In the genomic region with DNA sequence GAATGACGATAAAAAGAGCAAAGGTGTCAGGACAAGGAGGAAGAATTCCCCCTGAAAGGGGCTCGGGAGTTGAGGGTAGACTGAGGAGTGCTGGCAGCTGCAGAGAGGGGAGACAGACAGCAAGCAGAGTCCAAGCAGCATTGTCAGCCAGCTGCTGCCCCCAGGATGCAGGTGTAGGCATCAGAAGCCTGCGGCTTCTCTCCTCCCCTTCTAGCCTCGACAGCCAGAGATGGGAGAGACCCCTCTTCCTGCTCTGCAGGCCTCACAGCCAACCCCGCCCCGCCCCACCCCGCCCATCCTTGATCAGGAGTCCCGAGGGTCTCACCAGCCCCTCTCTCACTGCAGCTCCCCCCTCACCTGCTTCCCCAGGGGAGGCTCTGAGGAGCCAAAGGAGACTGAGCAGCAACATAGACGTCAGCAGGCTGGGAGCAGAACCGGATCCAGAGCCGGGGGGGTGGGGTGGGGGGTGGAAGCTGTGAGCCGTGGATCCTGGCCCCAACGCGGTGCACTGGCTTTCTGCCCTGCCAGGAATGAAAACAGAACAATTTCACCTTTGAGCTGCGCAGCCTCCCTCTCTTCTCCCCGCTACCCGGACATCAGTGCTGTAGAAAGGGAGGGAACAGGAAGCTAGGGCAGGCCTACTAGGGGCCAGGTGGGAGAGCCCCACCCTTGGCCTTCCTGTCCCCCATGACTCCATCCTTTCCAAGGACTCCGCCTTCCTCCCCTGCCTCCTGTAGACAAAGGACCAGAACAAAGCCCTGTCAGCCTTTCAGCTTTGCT, we compare ENCODE assay signal across 7 mouse cellular contexts. TPM values are rescaled to one million over a fixed set of nuclear protein-coding genes. Genes with fewer than 3 reads are reported as not detected.
DNase-seq lines count a peak whose midpoint lies in the region; ATAC-seq and TF ChIP-seq lines count a peak whose summit lies in the region.

No protein-coding gene starts in this region.

- no peak for DNase-seq in ES-E14 (ENCODE audit: low read depth, low spot score)
- DNase-seq in embryonic facial prominence, embryonic 10.5 days (ENCODE audit: low spot score): no peak
- DNase-seq in hindbrain, embryonic 14.5 days (ENCODE audit: low spot score): no peak
- no peak for DNase-seq in retina, postnatal 1 day
- DNase-seq in right cerebral cortex, postnatal 25 days: no peak
- no peak for DNase-seq in cerebellum, adult 9-11 months

- no peaks in the 10 kb centered on the region for H3K27me3 ChIP-seq in embryonic facial prominence, embryonic 10.5 days (replicated peaks; ENCODE audit: low read depth, poor library complexity, severe bottlenecking)
- no peaks in the 10 kb centered on the region for H3K27me3 ChIP-seq in hindbrain, embryonic 14.5 days (ENCODE audit: control insufficient read depth, insufficient read depth, low read length)
- H3K27me3 ChIP-seq in neural tube, embryonic 12.5 days (replicated peaks): no peaks in the 10 kb centered on the region

- peak overlapping the region; percentile 40; the same call in 1 of the 2 replicates for H3K27ac ChIP-seq in ES-E14 (ENCODE audit: insufficient read depth, low read depth, low read length, poor library complexity, severe bottlenecking)
- peak overlapping the region; percentile 12; the same call in 1 of the 2 replicates for H3K27ac ChIP-seq in embryonic facial prominence, embryonic 10.5 days (replicated peaks)
- no peak overlapping the region for H3K27ac ChIP-seq in hindbrain, embryonic 14.5 days
- no peak overlapping the region for H3K27ac ChIP-seq in neural tube, embryonic 12.5 days

- peak overlapping the region; percentile 17; the same call in 1 of the 2 replicates for H3K9ac ChIP-seq in ES-E14 (ENCODE audit: insufficient read depth, low read depth, low read length, poor library complexity, severe bottlenecking)
- no peak overlapping the region for H3K9ac ChIP-seq in hindbrain, embryonic 14.5 days
- H3K9ac ChIP-seq in neural tube, embryonic 12.5 days: no peak overlapping the region

- WGBS in embryonic facial prominence, embryonic 10.5 days: 46% methylated on average over 18 of the region's 18 CpGs
- 33% methylated on average over 15 of the region's 18 CpGs for WGBS in hindbrain, embryonic 14.5 days
- 45% methylated on average over 17 of the region's 18 CpGs for WGBS in neural tube, embryonic 12.5 days

- no peaks in the 10 kb centered on the region; a peak in 1 of 4 replicates for H3K4me1 ChIP-seq in ES-E14 (ENCODE audit: control insufficient read depth in 2 of 2, insufficient read depth in 2 of 2, low read length in 2 of 2, poor library complexity in 1 of 2)
- peaks cover 9% of the 10 kb centered on the region for H3K4me1 ChIP-seq in embryonic facial prominence, embryonic 10.5 days
- peaks cover 6% of the 10 kb centered on the region; the same call in 1 of the 2 replicates for H3K4me1 ChIP-seq in hindbrain, embryonic 14.5 days (replicated peaks; ENCODE audit: control insufficient read depth, insufficient read depth, low read length)
- peaks cover 5% of the 10 kb centered on the region; the same call in 1 of the 2 replicates for H3K4me1 ChIP-seq in neural tube, embryonic 12.5 days

- H3K4me3 ChIP-seq in ES-E14 (ENCODE audit: insufficient read depth in 1 of 2, low read depth in 1 of 2, low read length in 2 of 2, poor library complexity in 1 of 2, severe bottlenecking in 1 of 2): peak overlapping the region; percentile 27 to 44
- H3K4me3 ChIP-seq in embryonic facial prominence, embryonic 10.5 days: peak overlapping the region; percentile 30; the same call in 1 of the 2 replicates
- no peak overlapping the region for H3K4me3 ChIP-seq in hindbrain, embryonic 14.5 days (replicated peaks; ENCODE audit: low read length)
- H3K4me3 ChIP-seq in neural tube, embryonic 12.5 days: no peak overlapping the region

- H3K36me3 ChIP-seq in ES-E14 (ENCODE audit: control insufficient read depth, insufficient read depth, low read length, poor library complexity, severe bottlenecking): no peaks in the 10 kb centered on the region
- no peaks in the 10 kb centered on the region for H3K36me3 ChIP-seq in embryonic facial prominence, embryonic 10.5 days (replicated peaks)
- no peaks in the 10 kb centered on the region for H3K36me3 ChIP-seq in hindbrain, embryonic 14.5 days (replicated peaks; ENCODE audit: control insufficient read depth, insufficient read depth)
- no peaks in the 10 kb centered on the region for H3K36me3 ChIP-seq in neural tube, embryonic 12.5 days

- no peak for ATAC-seq in hindbrain, embryonic 14.5 days (ENCODE audit: low FRiP score)
- no peak for ATAC-seq in neural tube, embryonic 12.5 days (ENCODE audit: low FRiP score, low read depth)

- no peaks in the 10 kb centered on the region for H3K9me3 ChIP-seq in ES-E14 (ENCODE audit: control insufficient read depth, insufficient read depth, low read depth, low read length)
- peaks cover 6% of the 10 kb centered on the region; the same call in 1 of the 2 replicates for H3K9me3 ChIP-seq in embryonic facial prominence, embryonic 10.5 days
- H3K9me3 ChIP-seq in hindbrain, embryonic 14.5 days (ENCODE audit: control insufficient read depth, low read length): no peaks in the 10 kb centered on the region
- 0 out of 2 replicates have a peak, but pooled peaks cover 4% of the 10 kb centered on the region for H3K9me3 ChIP-seq in neural tube, embryonic 12.5 days

- in situ Hi-C loops in ES-E14 (cut with MboI; ENCODE audit: low sequenced_read_pairs in 2 of 2, unreplicated experiment in 2 of 2): no loop called here

- H3K4me2 ChIP-seq in hindbrain, embryonic 14.5 days (replicated peaks): peak overlapping the region; percentile 15; the same call in 1 of the 2 replicates
- H3K4me2 ChIP-seq in neural tube, embryonic 12.5 days (replicated peaks): peak overlapping the region; percentile 14; the same call in 1 of the 2 replicates

TF ChIP-seq in ES-E14, 5 proteins besides CTCF, POLR2A, EP300 and RAD21:
- TF ChIP-seq CHD2 (IDR thresholded peaks at IDR 0.05; ENCODE audit: low read depth, low read length) (no peak), ZC3H11A (IDR thresholded peaks at IDR 0.05; ENCODE audit: borderline replicate concordance, low read depth, low read length) (no peak), HCFC1 (IDR thresholded peaks at IDR 0.05; ENCODE audit: borderline replicate concordance, insufficient read depth, low read length) (no peak), MAFK (IDR thresholded peaks at IDR 0.05; ENCODE audit: insufficient read depth, low read depth, low read length) (no peak), ZNF384 (IDR thresholded peaks at IDR 0.05; ENCODE audit: low read depth, low read length) (no peak)

RNA-seq across cellular contexts. Expression of a gene that starts 19.0 kb away (rescaled TPM):
- 0.31 TPM in 1 of 2 replicates, not detected in the other for total RNA-seq in ES-E14 (2012; rRNA removed)
- polyA plus RNA-seq in embryonic facial prominence, embryonic 10.5 days (2016; fragmentation: Nextera tagmentation; extraction: Ambion mirVana): 3.8 and 4.5 TPM in 2 replicates
- polyA plus RNA-seq in hindbrain, embryonic 14.5 days (2014; fragmentation: Nextera tagmentation; extraction: Ambion mirVana): 56.7 and 68.4 TPM in 2 replicates
- polyA plus RNA-seq in neural tube, embryonic 12.5 days (2016; fragmentation: Nextera tagmentation; extraction: Ambion mirVana): 20.6 and 23.5 TPM in 2 replicates

RNA-seq across cellular contexts. Expression of a gene that starts 26.1 kb away (rescaled TPM):
- total RNA-seq in ES-E14 (2012; rRNA removed): 3.6 and 6.3 TPM in 2 replicates
- polyA plus RNA-seq in embryonic facial prominence, embryonic 10.5 days (2016; fragmentation: Nextera tagmentation; extraction: Ambion mirVana): 7.8 and 8.3 TPM in 2 replicates
- 22.3 and 22.6 TPM in 2 replicates for polyA plus RNA-seq in hindbrain, embryonic 14.5 days (2014; fragmentation: Nextera tagmentation; extraction: Ambion mirVana)
- 11.4 and 11.6 TPM in 2 replicates for polyA plus RNA-seq in neural tube, embryonic 12.5 days (2016; fragmentation: Nextera tagmentation; extraction: Ambion mirVana)

RNA-seq across cellular contexts. Expression of a gene that starts 39.2 kb away (rescaled TPM):
- total RNA-seq in ES-E14 (2012; rRNA removed): 350 and 528 TPM in 2 replicates
- polyA plus RNA-seq in embryonic facial prominence, embryonic 10.5 days (2016; fragmentation: Nextera tagmentation; extraction: Ambion mirVana): 191 and 214 TPM in 2 replicates
- polyA plus RNA-seq in hindbrain, embryonic 14.5 days (2014; fragmentation: Nextera tagmentation; extraction: Ambion mirVana): 75.0 and 81.0 TPM in 2 replicates
- polyA plus RNA-seq in neural tube, embryonic 12.5 days (2016; fragmentation: Nextera tagmentation; extraction: Ambion mirVana): 155 and 167 TPM in 2 replicates

RNA-seq across cellular contexts. Expression of a gene that starts 45.9 kb away (rescaled TPM):
- total RNA-seq in ES-E14 (2012; rRNA removed): 22.7 and 24.2 TPM in 2 replicates
- 73.1 and 76.2 TPM in 2 replicates for polyA plus RNA-seq in embryonic facial prominence, embryonic 10.5 days (2016; fragmentation: Nextera tagmentation; extraction: Ambion mirVana)
- 11.1 and 12.2 TPM in 2 replicates for polyA plus RNA-seq in hindbrain, embryonic 14.5 days (2014; fragmentation: Nextera tagmentation; extraction: Ambion mirVana)
- 31.7 and 36.2 TPM in 2 replicates for polyA plus RNA-seq in neural tube, embryonic 12.5 days (2016; fragmentation: Nextera tagmentation; extraction: Ambion mirVana)

RNA-seq across cellular contexts. Expression of a gene that starts 56.1 kb away (rescaled TPM):
- total RNA-seq in ES-E14 (2012; rRNA removed): 0.26 and 0.36 TPM in 2 replicates
- not detected in 2 replicates for polyA plus RNA-seq in embryonic facial prominence, embryonic 10.5 days (2016; fragmentation: Nextera tagmentation; extraction: Ambion mirVana)
- 0.09 and 0.43 TPM in 2 replicates for polyA plus RNA-seq in hindbrain, embryonic 14.5 days (2014; fragmentation: Nextera tagmentation; extraction: Ambion mirVana)
- not detected in 2 replicates for polyA plus RNA-seq in neural tube, embryonic 12.5 days (2016; fragmentation: Nextera tagmentation; extraction: Ambion mirVana)

Comparison
In these comparisons a context has a peak if more than half of its experiments do, and no peak if none do; other contexts are left out.
1. H3K27ac ChIP-seq: peak in ES-E14 (single experiment) and embryonic facial prominence, embryonic 10.5 days (single experiment); none in hindbrain, embryonic 14.5 days (single experiment) and neural tube, embryonic 12.5 days (single experiment).
2. H3K4me3 ChIP-seq: peak in ES-E14 (2 of 2) and embryonic facial prominence, embryonic 10.5 days (single experiment); none in hindbrain, embryonic 14.5 days (single experiment) and neural tube, embryonic 12.5 days (single experiment).